12 mouse cellular contexts compared by ENCODE assay signal in genomic region chr6:71060116-71060515, GRCm38 (mm10).
A peak's percentile ranks its signal among the peaks of the same experiment; 100 is the strongest.
DNase-seq lines count a peak whose midpoint lies in the region; ATAC-seq and TF ChIP-seq lines count a peak whose summit lies in the region.
"Had no signal": no experiment of that assay in that cellular context is flagged by ENCODE, and none has a peak within 500 bp of the region (broad histone marks: within the 10 kb centered on the region; RNA-seq: fewer than 3 reads in every experiment).

No protein-coding gene starts in this region.

- H3K4me2 ChIP-seq in lung, embryonic 14.5 days: no peak overlapping the region
- H3K4me2 ChIP-seq: lung, embryonic 15.5 days had no signal

- H3K9me3 ChIP-seq in lung, embryonic 14.5 days (ENCODE audit: low read depth, low read length): no peaks in the 10 kb centered on the region
- H3K9me3 ChIP-seq: lung, embryonic 15.5 days had no signal

- 33% methylated on average over 7 of the region's 7 CpGs for WGBS in lung, embryonic 14.5 days

- H3K36me3 ChIP-seq in lung, embryonic 14.5 days (ENCODE audit: insufficient read depth): no peaks in the 10 kb centered on the region
- H3K36me3 ChIP-seq: lung, embryonic 15.5 days had no signal

- H3K4me1 ChIP-seq in lung, embryonic 14.5 days (ENCODE audit: insufficient read depth): no peaks in the 10 kb centered on the region
- H3K4me1 ChIP-seq: lung, embryonic 15.5 days had no signal

- no peak overlapping the region for H3K4me3 ChIP-seq in lung, embryonic 14.5 days (ENCODE audit: low read depth, low read length)
- H3K4me3 ChIP-seq: lung, embryonic 15.5 days had no signal

- DNase-seq in cerebellum, adult 11-12 months: peak; percentile 9
- DNase-seq in cerebellum, adult 8-10 months: no peak
- peak; percentile 65 for DNase-seq in lung, embryonic 14.5 days
- no peak for DNase-seq in lung, postnatal 25 days (ENCODE audit: low spot score)
- DNase-seq in cerebellum, postnatal 10 days: peak; percentile 73 to 78
- no peak for DNase-seq in ovary, adult 18-20 months (ENCODE audit: low spot score)
- DNase-seq in frontal cortex, postnatal 14 days (ENCODE audit: low spot score in 2 of 2): no peak
- DNase-seq: gastrocnemius, postnatal 14 days; heart, postnatal 36 days; thymus, postnatal 25 days had no signal

- ATAC-seq in lung, embryonic 14.5 days (ENCODE audit: insufficient read depth): peak; percentile 58; the same call in 1 of the 2 replicates
- 0 out of 2 replicates have a peak, but pooled peaks have one; percentile 6 for ATAC-seq in neutrophil, adult 5-6 weeks (ENCODE audit: extremely low read depth, insufficient number of reproducible peaks, low FRiP score, poor library complexity, severe bottlenecking)

- no peak overlapping the region for H3K27ac ChIP-seq in lung, embryonic 14.5 days (ENCODE audit: low read depth)
- H3K27ac ChIP-seq: lung, embryonic 15.5 days had no signal

- H3K27me3 ChIP-seq in lung, embryonic 14.5 days (ENCODE audit: insufficient read depth, low read length): no peaks in the 10 kb centered on the region
- H3K27me3 ChIP-seq: lung, embryonic 15.5 days had no signal

- no peak for TF ChIP-seq CTCF in lung, embryonic 14.5 days (IDR thresholded peaks at IDR 0.05; ENCODE audit: low read depth)

- H3K9ac ChIP-seq in lung, embryonic 14.5 days: no peak overlapping the region
- H3K9ac ChIP-seq: lung, embryonic 15.5 days had no signal

Comparison
In these comparisons a context has a peak if more than half of its experiments do, and no peak if none do; other contexts are left out.
1. DNase-seq: peak in cerebellum, adult 11-12 months (single experiment), lung, embryonic 14.5 days (single experiment) and cerebellum, postnatal 10 days (2 of 2); none in cerebellum, adult 8-10 months (single experiment), lung, postnatal 25 days (single experiment), ovary, adult 18-20 months (single experiment) and frontal cortex, postnatal 14 days (0 of 2).